Mouse (Mus musculus) G1E (cell line): ENCODE results near the gene Ubr7. TPM values are rescaled to one million over a fixed set of nuclear protein-coding genes. Genes with fewer than 3 reads are reported as not detected.

Experiments used
- ATAC-seq: 2 replicates; pipeline ENCODE4 v1.8.0; 2016; ENCODE audit warnings: mild to moderate bottlenecking; ENCODE audit not compliant: insufficient number of reproducible peaks, poor library complexity, low FRiP score, severe bottlenecking; ENCODE audit errors: extremely low read depth
- DNase-seq: peaks from one replicate; pipeline ENCODE4 v3.0.0; 2012; ENCODE audit warnings: low spot score
- H3K27me3 ChIP-seq: 2 replicates; pipeline ENCODE4 v1.6.1; 2012; ENCODE audit warnings: mild to moderate bottlenecking, low read length, inconsistent platforms; ENCODE audit not compliant: insufficient read depth
- H3K36me3 ChIP-seq: replicated peaks from 2 replicates; pipeline ENCODE3; 2012; ENCODE audit warnings: mild to moderate bottlenecking, inconsistent platforms
- H3K4me1 ChIP-seq: 2 replicates; pipeline ENCODE4 v1.6.1; 2012; ENCODE audit warnings: low read depth, low read length, inconsistent platforms, mixed read lengths; ENCODE audit not compliant: insufficient read depth
- H3K4me3 ChIP-seq: 2 replicates; pipeline ENCODE4 v1.5.1; 2012; ENCODE audit warnings: low read depth, mild to moderate bottlenecking, inconsistent platforms, low read length, moderate library complexity, mixed read lengths
- H3K9me3 ChIP-seq: replicated peaks from 2 replicates; pipeline ENCODE4 v1.6.1; 2012; ENCODE audit warnings: inconsistent platforms
- CTCF ChIP-seq: IDR thresholded peaks from 2 replicates; pipeline ENCODE4 v1.5.1; 2012; ENCODE audit warnings: low read depth, low read length, inconsistent platforms, mixed read lengths
- GATA1 ChIP-seq: IDR thresholded peaks from 2 replicates; pipeline ENCODE4 v1.6.1; 2012; ENCODE audit warnings: borderline replicate concordance, low read length, inconsistent platforms, mixed read lengths
- GATA2 ChIP-seq: IDR thresholded peaks from 2 replicates; pipeline ENCODE4 v1.6.1; 2012; ENCODE audit warnings: low read depth, low read length, inconsistent platforms, borderline replicate concordance
- POLR2AphosphoS5 ChIP-seq: IDR thresholded peaks from 2 replicates; pipeline ENCODE4 v1.6.1; 2012; ENCODE audit warnings: low read depth, low read length, inconsistent platforms; ENCODE audit not compliant: insufficient replicate concordance
- TAL1 ChIP-seq: conservative IDR thresholded peaks from 2 replicates; pipeline ENCODE4 v1.6.1; 2012; ENCODE audit warnings: low read depth, low read length, inconsistent platforms, mixed read lengths
- polyA plus RNA-seq: library from polyadenylated mRNA; stranded (reverse); fragments of >175 nt; gene quantifications from 2 replicates; pipeline ENCODE4 v1.2.3, GENCODE M21; 2012
- total RNA-seq, 2 experiments: library from RNA; stranded (forward) in 1 of 2; stranded (reverse) in 1 of 2; fragments of 200-1000 nt in 1 of 2; fragments of >200 nt in 1 of 2; fragmentation: Nextera tagmentation in 1 of 2; gene quantifications; 2 replicates each; pipeline ENCODE4 v1.2.3; 2014 to 2017

The Ubr7 gene
- total and polyA plus RNA-seq, 3 experiments, result 51.1 to 165 (median 71.7) TPM

- DNase-seq, result no peak
- no peak for TF ChIP-seq GATA2
- TF ChIP-seq CTCF, result no peak
- TF ChIP-seq GATA1, result no peak
- no peak for TF ChIP-seq POLR2AphosphoS5
- TF ChIP-seq TAL1, result no peak
Measured at GRCm38 (mm10) chr12:102785593-102785985, 27.8 kb downstream of the Ubr7 start.

DNA sequence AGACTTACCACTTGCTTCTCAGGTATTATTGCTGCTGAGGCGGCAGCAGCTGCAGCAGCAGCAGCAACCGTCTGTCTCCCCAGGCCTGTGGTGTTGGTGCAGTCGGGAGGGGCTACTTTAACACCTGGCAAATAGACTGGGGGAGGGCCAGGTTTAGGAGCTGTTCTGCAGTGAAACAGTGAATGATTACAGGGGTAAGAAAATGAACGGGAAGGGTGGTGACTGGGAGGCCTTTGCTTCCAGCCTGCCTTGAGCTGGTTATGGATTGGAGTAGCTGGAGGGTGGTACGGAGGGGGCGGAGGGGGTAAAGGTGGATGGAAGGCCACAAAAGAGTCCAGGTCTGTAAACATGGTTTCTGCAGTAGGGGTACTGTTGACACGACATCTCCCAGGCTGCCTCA lies 30.2 kb downstream of the Ubr7 start:
- no peaks in the 10 kb centered on the region for H3K27me3 ChIP-seq
- H3K36me3 ChIP-seq, result peaks cover 85% of the 10 kb centered on the region
- H3K4me1 ChIP-seq, result no peaks in the 10 kb centered on the region
- no peaks in the 10 kb centered on the region for H3K9me3 ChIP-seq
- TF ChIP-seq TAL1, result no peak
- no peak for TF ChIP-seq GATA2
- TF ChIP-seq GATA1, result no peak
- TF ChIP-seq CTCF, result no peak
- TF ChIP-seq POLR2AphosphoS5, result no peak
- no peak overlapping the region for H3K4me3 ChIP-seq
- ATAC-seq (no peak), DNase-seq (no peak)

More at GRCm38 (mm10) chr12:102785593-102785985, 27.8 kb downstream of the Ubr7 start:
- ATAC-seq, result no peak
- Histone ChIP-seq H3K27me3 (no peaks in the 10 kb centered on the region), H3K4me1 (no peaks in the 10 kb centered on the region), H3K4me3 (no peak overlapping the region), H3K36me3 (peaks cover 81% of the 10 kb centered on the region), H3K9me3 (no peaks in the 10 kb centered on the region)

DNA sequence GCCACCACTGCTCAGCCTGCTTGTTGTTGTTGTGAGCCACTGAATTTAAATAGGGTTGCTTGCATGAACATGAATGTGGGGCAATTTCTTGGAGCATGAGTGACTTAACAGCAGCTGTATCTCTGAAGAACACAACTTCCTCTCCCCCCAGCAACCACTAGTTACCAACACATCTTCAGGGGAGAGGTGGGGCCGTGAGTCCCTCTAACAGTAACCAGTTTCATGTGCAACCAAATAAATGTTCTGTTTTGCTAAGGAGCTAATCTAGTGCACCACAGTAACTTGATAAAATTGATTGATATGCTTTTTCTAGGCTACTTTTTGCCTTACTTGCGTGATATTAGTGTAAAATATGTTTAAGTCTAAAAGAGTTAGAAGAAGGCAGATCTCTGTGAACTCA lies 41.8 kb downstream of the Ubr7 start:
- Histone ChIP-seq H3K4me1 (peaks cover 9% of the 10 kb centered on the region), H3K4me3 (no peak overlapping the region), H3K27me3 (no peaks in the 10 kb centered on the region), H3K9me3 (no peaks in the 10 kb centered on the region), H3K36me3 (peaks cover 52% of the 10 kb centered on the region)
- TF ChIP-seq CTCF, result no peak
- no peak for TF ChIP-seq GATA1
- TF ChIP-seq GATA2, result no peak
- no peak for TF ChIP-seq TAL1
- TF ChIP-seq POLR2AphosphoS5, result no peak
- no peak for DNase-seq
- peak; percentile 90 for ATAC-seq

DNA sequence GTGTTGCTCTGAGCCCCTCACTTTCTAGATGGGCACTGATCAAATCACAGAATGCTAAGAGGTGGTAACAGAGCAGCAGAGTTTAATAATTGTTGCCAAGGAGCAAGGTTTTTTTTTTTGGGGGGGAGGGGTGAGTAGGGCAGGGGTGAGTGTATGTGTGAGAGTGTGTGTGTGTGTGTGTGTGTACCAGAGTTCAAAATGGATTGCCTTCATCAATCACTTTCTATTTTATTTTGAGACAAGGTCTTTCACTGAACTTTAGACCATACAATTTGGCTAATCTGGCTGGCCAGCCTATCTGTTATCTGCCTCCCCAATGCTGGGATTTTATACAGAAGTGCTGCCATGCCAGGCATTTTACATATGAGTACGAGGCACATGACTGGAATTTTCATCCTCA lies 57.1 kb downstream of the Ubr7 start:
- Histone ChIP-seq H3K9me3 (no peaks in the 10 kb centered on the region), H3K36me3 (peaks cover 40% of the 10 kb centered on the region), H3K4me1 (no peaks in the 10 kb centered on the region), H3K27me3 (no peaks in the 10 kb centered on the region), H3K4me3 (no peak overlapping the region)
- ATAC-seq, result no peak
- no peak for TF ChIP-seq CTCF
- TF ChIP-seq GATA2, result no peak
- no peak for TF ChIP-seq GATA1
- no peak for TF ChIP-seq TAL1
- TF ChIP-seq POLR2AphosphoS5, result no peak
- no peak for DNase-seq

GRCm38 (mm10) chr12:102826399-102826798 lies 68.6 kb downstream of the Ubr7 start:
- H3K36me3 ChIP-seq, result peaks cover 23% of the 10 kb centered on the region
- DNase-seq, result no peak
- no peak for ATAC-seq
- no peaks in the 10 kb centered on the region for H3K27me3 ChIP-seq
- no peak overlapping the region for H3K4me3 ChIP-seq
- TF ChIP-seq CTCF, result no peak
- TF ChIP-seq GATA1, result no peak
- TF ChIP-seq TAL1, result no peak
- no peak for TF ChIP-seq POLR2AphosphoS5
- TF ChIP-seq GATA2, result no peak
- no peaks in the 10 kb centered on the region for H3K4me1 ChIP-seq
- H3K9me3 ChIP-seq, result no peaks in the 10 kb centered on the region

GRCm38 (mm10) chr12:102827119-102827518 lies 69.4 kb downstream of the Ubr7 start:
- TF ChIP-seq GATA2, result no peak
- no peak for DNase-seq

More at GRCm38 (mm10) chr12:102827119-102827518, 69.4 kb downstream of the Ubr7 start:
- Histone ChIP-seq H3K36me3 (peaks cover 24% of the 10 kb centered on the region), H3K4me3 (no peak overlapping the region), H3K4me1 (no peaks in the 10 kb centered on the region), H3K9me3 (no peaks in the 10 kb centered on the region), H3K27me3 (no peaks in the 10 kb centered on the region)
- ATAC-seq, result no peak

Other genes with a start within 250 kb of the Ubr7 start
- not detected in 2 replicates for gene Chga, start 203.0 kb upstream of the Ubr7 start, total RNA-seq (2014; fragmentation: Nextera tagmentation)
- gene Chga, start 203.0 kb upstream of the Ubr7 start, total RNA-seq (2017), result 0.33 TPM in 1 of 2 replicates, not detected in the other
- not detected in 2 replicates for gene Chga, start 203.0 kb upstream of the Ubr7 start, polyA plus RNA-seq
- gene Itpk1, start 53.0 kb upstream of the Ubr7 start, total RNA-seq (2014; fragmentation: Nextera tagmentation), result 2.5 and 4.4 TPM in 2 replicates
- gene Itpk1, start 53.0 kb upstream of the Ubr7 start, total RNA-seq (2017), result 2.7 and 3.0 TPM in 2 replicates
- 4.6 and 6.4 TPM in 2 replicates for gene Itpk1, start 53.0 kb upstream of the Ubr7 start, polyA plus RNA-seq
- gene Moap1, start 14.3 kb upstream of the Ubr7 start, total RNA-seq (2014; fragmentation: Nextera tagmentation), result 36.0 and 41.9 TPM in 2 replicates
- 16.3 and 22.3 TPM in 2 replicates for gene Moap1, start 14.3 kb upstream of the Ubr7 start, total RNA-seq (2017)
- 2.7 and 3.6 TPM in 2 replicates for gene Moap1, start 14.3 kb upstream of the Ubr7 start, polyA plus RNA-seq
- 5.1 and 8.8 TPM in 2 replicates for gene Tmem251, start 14.2 kb upstream of the Ubr7 start, total RNA-seq (2014; fragmentation: Nextera tagmentation)
- 22.6 TPM in 2 replicates for gene Tmem251, start 14.2 kb upstream of the Ubr7 start, total RNA-seq (2017)
- gene Tmem251, start 14.2 kb upstream of the Ubr7 start, polyA plus RNA-seq, result 2.3 and 3.2 TPM in 2 replicates
- gene Gm28051, start 202 bp upstream of the Ubr7 start, total RNA-seq (2014; fragmentation: Nextera tagmentation), result not detected in 2 replicates
- gene Gm28051, start 202 bp upstream of the Ubr7 start, total RNA-seq (2017), result 0.87 TPM in 1 of 2 replicates, not detected in the other
- gene Gm28051, start 202 bp upstream of the Ubr7 start, polyA plus RNA-seq, result 6.0 and 9.1 TPM in 2 replicates
- 35.2 and 41.2 TPM in 2 replicates for gene Gon7, start 164 bp upstream of the Ubr7 start, total RNA-seq (2014; fragmentation: Nextera tagmentation)
- gene Gon7, start 164 bp upstream of the Ubr7 start, total RNA-seq (2017), result 60.8 and 61.5 TPM in 2 replicates
- 19.4 and 22.7 TPM in 2 replicates for gene Gon7, start 164 bp upstream of the Ubr7 start, polyA plus RNA-seq
- gene Gm20604, start 705 bp downstream of the Ubr7 start, total RNA-seq (2014; fragmentation: Nextera tagmentation), result 17.5 and 17.6 TPM in 2 replicates
- gene Gm20604, start 705 bp downstream of the Ubr7 start, total RNA-seq (2017), result 13.9 TPM in 2 replicates
- 3.9 and 4.4 TPM in 2 replicates for gene Gm20604, start 705 bp downstream of the Ubr7 start, polyA plus RNA-seq
- gene Btbd7, start 120.5 kb downstream of the Ubr7 start, total RNA-seq (2014; fragmentation: Nextera tagmentation), result 54.8 and 55.8 TPM in 2 replicates
- gene Btbd7, start 120.5 kb downstream of the Ubr7 start, total RNA-seq (2017), result 35.0 and 39.9 TPM in 2 replicates
- gene Btbd7, start 120.5 kb downstream of the Ubr7 start, polyA plus RNA-seq, result 3.4 and 3.7 TPM in 2 replicates
- gene Cox8c, start 141.3 kb downstream of the Ubr7 start, total RNA-seq (2014; fragmentation: Nextera tagmentation), result not detected in 2 replicates
- gene Cox8c, start 141.3 kb downstream of the Ubr7 start, total RNA-seq (2017), result not detected in 2 replicates
- gene Cox8c, start 141.3 kb downstream of the Ubr7 start, polyA plus RNA-seq, result not detected in 2 replicates
- gene Unc79, start 190.9 kb downstream of the Ubr7 start, total RNA-seq (2014; fragmentation: Nextera tagmentation), result not detected in 2 replicates
- 0.12 and 0.33 TPM in 2 replicates for gene Unc79, start 190.9 kb downstream of the Ubr7 start, total RNA-seq (2017)
- not detected in 2 replicates for gene Unc79, start 190.9 kb downstream of the Ubr7 start, polyA plus RNA-seq